Mouse (Mus musculus): ENCODE data around the gene Tmem88.

DNA sequence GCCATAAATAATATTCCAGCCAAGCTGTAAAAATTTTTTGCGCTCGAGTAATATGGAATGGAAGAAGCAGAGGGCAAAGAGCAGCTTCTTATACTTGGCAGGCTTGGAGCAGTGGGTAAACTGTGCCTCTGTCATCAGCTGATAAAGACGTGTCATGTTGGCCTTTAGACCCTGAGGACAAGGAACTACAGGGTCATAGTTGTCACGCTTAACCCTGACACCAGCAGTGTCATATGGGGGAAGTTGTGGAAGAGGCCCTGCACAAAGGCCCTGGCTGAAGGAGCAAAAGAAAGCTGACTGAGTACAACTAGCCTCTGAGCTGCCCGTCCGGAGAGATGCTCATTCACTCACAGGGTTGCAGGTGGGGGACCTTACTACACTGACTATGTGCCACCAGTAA, 25.9 kb upstream of the Tmem88 start:
- no peak for TF ChIP-seq CTCF (IDR thresholded peaks at IDR 0.05)
- no peak for TF ChIP-seq EP300 (IDR thresholded peaks at IDR 0.05; ENCODE audit: insufficient read depth, low read depth, low read length)
- no peak for TF ChIP-seq POLR2A (IDR thresholded peaks at IDR 0.05; ENCODE audit: insufficient read depth, low read depth, low read length)
